Mouse (Mus musculus) Muller cell, postnatal 12 days (primary cell): ENCODE data around the gene Paqr9.
A peak's percentile ranks its signal among the peaks of the same experiment; 100 is the strongest.

Source experiments
- DNase-seq: peaks from one replicate; pipeline ENCODE4 v3.0.0-alpha.2; 2015; ENCODE audit errors: inconsistent ontology term

The Paqr9 gene

DNA sequence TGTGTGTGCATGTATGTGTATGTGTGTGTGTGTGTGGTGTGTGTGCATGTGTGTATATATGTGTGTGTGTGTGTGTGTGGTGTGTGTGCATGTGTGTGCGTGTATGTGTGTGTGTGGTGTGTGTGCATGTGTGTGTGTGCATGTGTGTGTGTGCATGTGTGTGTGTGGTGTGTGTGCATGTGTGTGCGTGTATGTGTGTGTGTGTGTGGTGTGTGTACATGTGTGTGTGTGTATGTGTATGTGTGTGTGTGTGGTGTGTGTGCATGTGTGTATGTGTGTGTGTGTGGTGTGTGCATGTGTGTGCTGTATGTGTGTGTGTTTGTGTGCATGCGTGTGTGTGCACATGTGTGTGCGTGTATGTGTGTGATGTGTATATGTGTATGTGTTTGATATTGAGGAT is 14.9 kb upstream of the Paqr9 start:
- DNase-seq = no peak

DNA sequence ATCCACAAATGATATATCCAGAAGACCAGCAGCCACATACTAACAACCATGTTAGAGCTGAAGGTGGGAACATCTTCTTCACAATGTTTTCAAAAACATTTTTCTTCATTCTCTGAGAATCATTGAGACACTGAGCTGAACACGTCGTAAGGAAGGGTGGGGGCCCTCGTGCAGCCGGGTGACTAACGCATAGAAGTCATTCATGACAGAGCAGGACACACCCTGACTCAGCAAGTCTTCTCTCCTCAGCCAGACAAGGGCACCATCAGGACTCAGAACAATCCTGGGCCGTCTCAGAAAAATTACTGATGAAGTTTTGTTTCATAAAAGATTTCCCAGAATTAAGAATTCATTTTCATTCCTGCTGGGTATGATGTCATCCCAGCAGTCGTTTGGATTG is 12.8 kb upstream of the Paqr9 start:
- DNase-seq = no peak

GRCm38 (mm10) chr9:95549626-95550411 is 9.6 kb upstream of the Paqr9 start:
- DNase-seq = no peak

- no peak for DNase-seq
Measured at GRCm38 (mm10) chr9:95550856-95551774, 8.3 kb upstream of the Paqr9 start.

GRCm38 (mm10) chr9:95552175-95552705 is 7.2 kb upstream of the Paqr9 start:
- DNase-seq = no peak

DNA sequence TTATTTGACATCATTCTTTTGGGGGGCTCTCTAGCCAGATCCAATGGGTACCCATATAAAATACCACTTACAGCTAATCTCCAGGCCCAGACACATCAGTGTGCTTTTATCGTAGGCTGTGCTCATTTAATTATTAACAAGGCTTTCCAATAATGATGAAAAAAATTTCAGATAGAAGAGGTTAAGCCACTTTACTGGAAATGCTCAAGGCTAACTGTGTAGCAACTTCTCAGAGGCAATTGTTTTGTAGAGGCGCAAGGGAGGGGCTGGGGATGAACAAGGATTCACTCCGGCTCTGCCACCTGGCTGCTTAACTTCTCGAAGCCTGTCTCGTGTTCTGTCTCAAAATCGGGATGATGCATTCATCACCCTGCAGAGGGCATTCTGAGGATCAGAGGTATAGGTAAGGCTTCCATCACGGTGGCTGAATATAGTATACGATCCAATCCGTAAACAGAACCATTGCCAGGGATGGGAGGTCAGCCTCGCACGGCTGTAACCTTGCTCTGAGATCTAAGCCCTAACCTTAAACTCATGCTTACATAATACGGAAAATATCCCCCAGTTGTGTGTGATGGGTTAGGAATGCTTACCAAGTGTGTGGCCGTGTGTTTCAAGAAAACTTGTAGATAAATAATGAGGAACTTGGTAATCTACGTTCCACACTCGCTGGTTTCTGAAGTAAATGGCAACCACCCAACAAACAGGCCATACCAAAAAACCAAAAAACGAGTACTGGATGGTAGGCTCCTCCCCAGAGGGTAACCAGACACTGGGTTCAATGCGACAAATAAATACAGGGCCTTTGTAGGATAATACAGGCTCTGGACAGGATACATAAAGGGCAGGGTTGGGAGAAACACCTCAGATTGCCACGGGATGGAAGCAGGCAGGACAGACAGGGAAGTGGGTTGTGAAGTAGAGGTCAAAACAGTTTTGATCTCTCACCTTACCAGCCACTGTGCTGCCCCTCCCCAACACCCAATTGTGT is 4.9 kb upstream of the Paqr9 start:
- DNase-seq = no peak

GRCm38 (mm10) chr9:95555233-95555740 is 4.2 kb upstream of the Paqr9 start:
- DNase-seq = no peak

- DNase-seq = no peak
Measured at GRCm38 (mm10) chr9:95556067-95556512, 3.4 kb upstream of the Paqr9 start.

DNA sequence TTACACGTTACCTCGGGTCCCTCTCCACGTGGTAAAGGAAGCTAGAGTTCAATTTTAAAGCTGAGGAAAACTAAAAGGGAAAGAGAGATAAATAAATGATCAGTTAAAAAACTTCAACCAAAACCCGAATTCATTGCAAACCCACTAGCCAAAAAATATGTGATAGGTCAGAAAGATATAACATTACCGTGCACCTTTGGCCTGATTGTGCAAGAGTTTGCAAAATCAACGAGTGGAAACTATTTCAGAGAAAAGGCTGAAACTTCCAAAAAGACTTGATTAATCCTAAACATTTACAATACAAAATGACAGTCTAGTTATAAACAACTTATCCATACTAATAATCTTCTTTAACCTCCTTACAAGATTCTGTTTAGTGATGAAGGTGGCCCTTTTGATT is 1.7 kb upstream of the Paqr9 start:
- no peak for DNase-seq

DNA sequence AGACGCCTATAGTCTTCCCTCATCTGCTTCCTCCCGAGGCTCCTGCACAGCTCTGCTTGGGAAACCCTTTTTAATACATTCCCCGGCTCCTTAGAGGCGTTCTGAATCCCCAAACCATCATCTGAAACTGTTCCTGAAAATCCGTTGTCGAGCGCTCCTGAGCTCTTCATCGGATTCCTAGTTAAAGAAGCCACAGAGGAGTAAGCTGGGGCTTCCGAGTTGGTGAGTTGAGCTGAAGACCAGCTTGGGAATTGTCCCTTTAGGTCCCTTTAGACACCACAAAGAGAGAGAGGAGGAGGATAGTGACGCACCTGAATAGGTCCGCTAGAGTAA is 765 bp upstream of the Paqr9 start:
- DNase-seq = no peak

DNA sequence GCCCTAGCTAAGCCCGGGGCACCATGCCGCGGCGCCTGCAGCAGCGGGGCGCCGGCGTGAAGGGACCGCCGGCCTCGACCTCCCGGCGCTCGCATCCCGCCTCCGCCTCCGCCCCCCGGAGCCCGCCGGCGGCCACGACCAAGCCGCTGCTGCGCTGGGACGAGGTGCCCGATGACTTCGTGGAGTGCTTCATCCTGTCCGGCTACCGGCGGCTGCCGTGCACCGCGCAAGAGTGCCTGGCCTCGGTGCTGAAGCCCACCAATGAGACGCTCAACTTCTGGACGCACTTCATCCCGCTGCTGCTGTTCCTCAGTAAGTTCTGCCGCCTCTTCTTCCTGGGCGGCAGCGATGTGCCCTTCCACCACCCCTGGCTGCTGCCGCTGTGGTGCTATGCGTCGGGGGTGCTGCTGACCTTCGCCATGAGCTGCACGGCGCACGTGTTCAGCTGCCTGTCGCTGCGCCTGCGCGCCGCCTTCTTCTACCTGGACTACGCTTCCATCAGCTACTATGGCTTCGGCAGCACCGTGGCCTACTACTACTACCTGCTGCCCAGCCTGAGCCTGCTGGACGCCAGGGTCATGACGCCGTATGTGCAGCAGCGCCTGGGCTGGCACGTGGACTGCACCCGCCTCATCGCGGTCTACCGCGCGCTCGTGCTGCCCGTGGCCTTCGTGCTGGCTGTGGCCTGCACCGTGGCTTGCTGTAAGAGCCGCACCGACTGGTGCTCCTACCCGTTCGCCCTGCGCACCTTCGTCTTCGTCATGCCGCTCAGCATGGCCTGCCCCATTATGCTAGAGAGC is 679 bp downstream of the Paqr9 start:
- peak; percentile 33 for DNase-seq

DNA sequence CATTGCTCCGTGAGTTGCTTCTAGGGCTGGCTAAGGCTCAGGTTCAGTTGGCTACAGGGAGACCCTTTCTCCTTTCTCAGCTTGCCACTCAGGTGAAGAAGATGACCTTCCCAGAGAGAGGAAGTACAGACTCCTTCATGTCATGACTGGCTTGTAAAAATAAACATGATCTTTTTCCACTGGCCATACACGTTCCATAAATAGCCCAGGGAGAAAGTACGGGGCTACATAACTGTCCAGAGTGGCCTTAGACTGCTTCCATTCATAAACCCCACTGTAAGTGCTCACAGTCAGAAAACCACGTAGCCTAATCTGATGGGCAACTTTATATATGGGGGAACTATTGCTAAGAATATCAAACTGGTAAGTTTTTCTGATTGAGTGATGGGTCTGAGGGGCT is 4.6 kb downstream of the Paqr9 start:
- DNase-seq = no peak

- DNase-seq = no peak
Measured at GRCm38 (mm10) chr9:95566394-95566793, 6.9 kb downstream of the Paqr9 start.

DNA sequence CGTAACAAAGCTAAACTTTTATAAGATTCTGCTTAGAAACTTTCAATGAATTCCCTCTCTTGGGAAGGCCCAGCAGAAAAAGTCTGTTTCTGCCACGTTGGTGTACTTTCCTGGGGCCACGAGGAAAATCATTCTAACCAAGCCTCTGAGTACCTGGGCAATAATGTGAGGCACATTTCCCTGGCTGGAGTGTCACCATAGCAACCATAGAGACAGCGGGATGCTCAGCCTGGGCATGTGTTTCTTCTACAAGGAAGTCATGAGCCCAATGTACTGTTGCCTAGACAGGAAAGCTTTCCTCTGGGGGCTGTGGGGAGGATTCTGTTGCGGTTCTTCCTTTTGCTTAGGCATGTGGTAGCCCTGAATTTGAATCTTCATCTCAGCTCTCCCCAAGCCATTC is 7.5 kb downstream of the Paqr9 start:
- DNase-seq = no peak

GRCm38 (mm10) chr9:95569249-95569648 is 9.8 kb downstream of the Paqr9 start:
- no peak for DNase-seq

- DNase-seq = no peak
Measured at GRCm38 (mm10) chr9:95569966-95570365, 10.5 kb downstream of the Paqr9 start.

GRCm38 (mm10) chr9:95570604-95571003 is 11.1 kb downstream of the Paqr9 start:
- DNase-seq = no peak

GRCm38 (mm10) chr9:95571494-95571893 is 12.0 kb downstream of the Paqr9 start:
- peak; percentile 81 for DNase-seq

DNA sequence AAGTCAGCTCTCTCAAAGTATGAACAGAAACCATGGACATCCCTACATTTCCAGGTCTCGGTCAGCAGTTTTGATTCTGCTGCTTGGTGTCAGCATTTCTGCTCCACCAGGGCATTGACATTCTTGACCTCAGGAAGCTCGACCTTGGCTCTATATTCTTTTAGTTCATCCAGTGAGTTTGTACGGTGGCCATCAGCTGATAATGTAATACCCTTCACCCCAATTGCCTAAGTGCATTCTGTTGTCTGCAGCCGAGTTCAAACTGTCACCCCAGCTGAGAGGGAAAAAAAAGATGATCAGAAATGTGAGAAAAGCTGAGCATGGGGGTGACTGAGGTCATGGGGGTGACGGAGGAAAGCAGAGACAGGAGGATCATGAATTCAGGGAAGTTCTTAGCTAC is 13.1 kb downstream of the Paqr9 start:
- DNase-seq = no peak

DNA sequence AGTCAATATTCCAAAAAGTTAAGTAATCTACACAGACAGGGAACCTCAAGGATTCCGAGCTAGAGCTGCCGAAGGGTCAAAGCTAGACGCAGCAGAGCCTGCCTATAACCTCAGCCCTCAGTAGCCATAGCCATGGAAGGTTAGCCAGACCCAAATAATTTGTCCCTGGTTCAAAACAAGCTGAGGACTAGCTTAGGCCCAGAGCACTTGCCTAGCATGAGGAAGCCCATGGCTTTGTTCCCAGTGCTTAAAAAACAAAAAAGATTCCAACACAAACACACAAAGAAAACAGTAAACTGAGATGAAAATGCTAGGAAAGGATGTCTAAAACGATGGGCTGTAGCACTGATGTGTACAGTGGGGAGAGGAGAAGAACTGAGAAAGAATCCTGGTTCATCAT is 14.7 kb downstream of the Paqr9 start:
- no peak for DNase-seq
